Mouse (Mus musculus): ENCODE measurements around the gene Fbxl21. TPM values are rescaled to one million over a fixed set of nuclear protein-coding genes. Genes with fewer than 3 reads are reported as not detected.

Gene Fbxl21
- total RNA-seq, 2 experiments from 2014 or later: 1.0 to 1.1 TPM

DNA sequence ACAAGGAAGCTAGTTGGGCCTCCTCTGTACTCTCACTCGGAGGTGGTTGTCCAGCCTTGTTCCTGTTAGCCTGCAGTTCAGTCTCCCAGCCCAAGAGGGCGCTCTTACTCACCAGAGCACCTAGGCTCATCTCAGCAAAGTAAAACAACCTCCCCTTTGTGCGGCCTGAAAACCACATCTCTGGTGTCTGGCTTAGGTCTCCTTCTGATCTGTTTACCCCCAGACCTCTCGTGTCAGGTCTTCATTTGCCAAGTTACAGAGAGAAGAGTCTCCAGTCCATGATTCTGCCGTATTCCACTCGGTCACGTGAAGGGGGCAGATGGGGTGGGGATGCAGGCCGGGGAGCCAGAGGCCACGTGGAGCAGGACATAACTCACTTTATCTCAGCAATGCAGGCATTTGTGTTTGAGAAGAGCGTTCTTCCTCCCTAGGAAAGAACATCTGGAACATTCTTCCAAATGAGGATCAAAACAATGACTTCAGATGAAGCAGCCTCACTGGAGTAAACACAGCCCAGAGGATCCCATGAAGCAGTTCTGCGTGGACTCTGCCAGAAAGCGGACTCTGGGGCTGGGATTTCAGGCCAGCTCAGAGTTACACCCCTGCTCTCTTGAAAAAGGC is 53.5 kb downstream of the Fbxl21 start:
- peak; percentile 83 to 89 for DNase-seq
- intact Hi-C loops (cut with DNase I): loop anchor here (2.0 to 5.0 kb wide), 2 partner anchors 66 to 83 kb away; no protein-coding TSS in a partner anchor

DNA sequence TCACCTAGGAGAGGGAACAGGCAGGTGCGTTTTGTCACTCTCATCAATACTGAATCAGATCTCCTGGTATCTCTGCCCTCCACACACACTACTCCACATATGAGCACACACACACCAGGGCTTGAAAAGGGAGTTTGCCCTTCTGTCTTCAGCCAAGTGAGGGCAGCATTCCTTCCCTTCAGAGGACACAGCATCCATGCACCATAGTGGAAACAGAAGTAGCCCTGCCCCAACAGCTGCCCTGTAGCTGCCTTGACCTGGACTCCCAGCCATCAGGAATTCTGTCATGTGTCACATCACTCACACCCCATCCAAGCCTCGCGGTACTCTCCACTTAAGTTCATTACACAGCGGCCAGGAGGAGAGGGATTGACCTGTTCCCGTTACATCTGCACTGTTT is 55.8 kb downstream of the Fbxl21 start:
- no peak for DNase-seq
- intact Hi-C loops (cut with DNase I): loop anchor here (5.0 kb wide), 1 partner anchor 64 kb away; no protein-coding TSS in a partner anchor

- intact Hi-C loops (cut with DNase I): no loop called here
- no peak for DNase-seq
Observed at GRCm38 (mm10) chr13:56580450-56580849, 58.2 kb downstream of the Fbxl21 start.

DNA sequence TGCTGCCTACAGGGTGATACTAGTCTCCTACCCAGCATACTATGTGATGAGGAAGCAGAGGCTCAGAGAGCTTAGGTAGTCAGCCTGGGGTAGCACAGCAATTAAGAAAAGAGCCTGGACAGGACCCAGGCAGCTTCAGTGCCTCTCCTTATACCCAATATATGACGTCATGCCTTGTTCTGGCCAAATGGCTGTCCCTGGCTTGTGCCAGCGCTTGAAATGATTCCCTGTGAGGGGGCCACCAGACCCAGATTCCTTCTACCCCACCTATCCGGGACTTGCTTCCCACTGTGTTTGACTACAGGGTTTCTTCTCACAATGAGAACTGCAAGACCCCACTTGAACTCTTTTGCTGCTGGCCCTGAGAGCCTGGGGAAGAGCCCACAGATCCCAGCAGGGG is 59.2 kb downstream of the Fbxl21 start:
- intact Hi-C loops (cut with DNase I): no loop called here
- no peak for DNase-seq

GRCm38 (mm10) chr13:56581961-56582434 is 59.7 kb downstream of the Fbxl21 start:
- intact Hi-C loops (cut with DNase I): no loop called here
- DNase-seq: peak; percentile 73 to 76

DNA sequence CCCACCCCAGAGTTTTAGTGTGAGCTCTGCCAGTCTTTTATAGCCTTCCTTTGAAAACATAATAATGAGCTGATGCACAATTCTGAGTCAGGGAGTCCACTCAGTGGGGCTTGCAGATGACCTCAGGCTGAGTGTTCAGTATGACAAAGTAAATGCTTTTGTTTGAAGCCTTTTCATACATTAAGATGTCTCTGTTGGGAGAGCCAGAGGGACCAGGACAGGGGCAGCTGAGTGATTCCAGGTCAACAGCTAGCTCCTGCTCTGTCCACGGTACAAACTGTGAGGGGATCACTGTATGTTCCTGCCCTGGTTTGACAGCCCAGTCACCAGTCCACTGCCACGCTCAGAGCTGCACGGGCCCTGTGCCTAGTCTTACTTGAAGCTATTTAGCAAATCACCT is 60.4 kb downstream of the Fbxl21 start:
- intact Hi-C loops (cut with DNase I): no loop called here
- DNase-seq: no peak

- DNase-seq: no peak
- intact Hi-C loops (cut with DNase I): no loop called here
Observed at GRCm38 (mm10) chr13:56586046-56586445, 63.8 kb downstream of the Fbxl21 start.

Other genes starting within 250 kb of the Fbxl21 start
- under 1 TPM; 0.17 to 0.96 TPM for gene Cxcl14, start 225.9 kb upstream of the Fbxl21 start, total RNA-seq (2021)
- gene Gm3045, start 95.9 kb upstream of the Fbxl21 start, total RNA-seq (2021): not detected
- gene Slc25a48, start 84.1 kb upstream of the Fbxl21 start, total RNA-seq (2021): under 1 TPM; 0.12 to 0.24 TPM
- not detected for gene Il9, start 40.2 kb upstream of the Fbxl21 start, total RNA-seq (2021)
- gene Lect2, start 26.0 kb downstream of the Fbxl21 start, total RNA-seq (2021): not detected
- 10 to 100 TPM; 18.6 to 21.2 TPM for gene Tgfbi, start 87.1 kb downstream of the Fbxl21 start, total RNA-seq (2021)
- gene Smad5, start 180.5 kb downstream of the Fbxl21 start, total RNA-seq (2021): 10 to 100 TPM; 44.2 to 48.9 TPM
- gene Gm45623, start 231.4 kb downstream of the Fbxl21 start, total RNA-seq (2021): under 1 TPM in 1 of 2 experiments, not detected in 1; 0.22 TPM